Mouse (Mus musculus): Measurements from ENCODE around the gene Ubxn2a. TPM values are rescaled to one million over a fixed set of nuclear protein-coding genes. Genes with fewer than 3 reads are reported as not detected.
"Not testable (repeated sequence)": the region's sequence is repeated elsewhere in the genome, so short reads cannot be mapped to it uniquely, and the experiment has no call there.

Gene Ubxn2a
- total and polyA plus RNA-seq, 3 experiments = 22.6 to 75.5 (median 58.3) TPM

GRCm38 (mm10) chr12:4917805-4918591 is 10.5 kb upstream of the Ubxn2a start:
- Histone ChIP-seq H3K27me3 (ENCODE audit: insufficient read depth, low read length) (no peaks in the 10 kb centered on the region), H3K4me3 (ENCODE audit: low read depth, low read length) (peak overlapping the region; percentile 93), H3K9me3 (replicated peaks) (no peaks in the 10 kb centered on the region), H3K4me1 (ENCODE audit: insufficient read depth, low read depth, low read length) (peaks cover 25% of the 10 kb centered on the region), H3K36me3 (replicated peaks) (peaks cover 5% of the 10 kb centered on the region)
- DNase-seq (ENCODE audit: low spot score) = peak; percentile 16
- TF ChIP-seq CTCF (IDR thresholded peaks at IDR 0.05; ENCODE audit: low read depth, low read length) = no peak
- peak; percentile 47; the same call in 1 of the 2 replicates for ATAC-seq (ENCODE audit: extremely low read depth, insufficient number of reproducible peaks, low FRiP score, poor library complexity, severe bottlenecking)

- Histone ChIP-seq H3K9me3 (replicated peaks) (no peaks in the 10 kb centered on the region), H3K4me1 (ENCODE audit: insufficient read depth, low read depth, low read length) (peaks cover 20% of the 10 kb centered on the region), H3K4me3 (ENCODE audit: low read depth, low read length) (peak within 1 kb of the TSS; percentile 93), H3K27me3 (ENCODE audit: insufficient read depth, low read length) (no peaks in the 10 kb centered on the region), H3K36me3 (replicated peaks) (peaks cover 2% of the 10 kb centered on the region)
- ATAC-seq (ENCODE audit: extremely low read depth, insufficient number of reproducible peaks, low FRiP score, poor library complexity, severe bottlenecking) = peak; percentile 85
- TF ChIP-seq GATA1 (IDR thresholded peaks at IDR 0.05; ENCODE audit: borderline replicate concordance, low read length) (no peak), CTCF (IDR thresholded peaks at IDR 0.05; ENCODE audit: low read depth, low read length) (peak; percentile 79), GATA2 (IDR thresholded peaks at IDR 0.05; ENCODE audit: borderline replicate concordance, low read depth, low read length) (no peak), POLR2AphosphoS5 (IDR thresholded peaks at IDR 0.05; ENCODE audit: insufficient replicate concordance, low read depth, low read length) (no peak), TAL1 (conservative IDR thresholded peaks at IDR 0.05; ENCODE audit: low read depth, low read length) (no peak)
- peak; percentile 75 for DNase-seq (ENCODE audit: low spot score)
These were observed 9.7 kb upstream of the Ubxn2a start, which contains the start of gene Atad2b for GRCm38 (mm10) chr12:4916994-4917804. Atad2b (plus strand) TSS chr12:4917353.

DNA sequence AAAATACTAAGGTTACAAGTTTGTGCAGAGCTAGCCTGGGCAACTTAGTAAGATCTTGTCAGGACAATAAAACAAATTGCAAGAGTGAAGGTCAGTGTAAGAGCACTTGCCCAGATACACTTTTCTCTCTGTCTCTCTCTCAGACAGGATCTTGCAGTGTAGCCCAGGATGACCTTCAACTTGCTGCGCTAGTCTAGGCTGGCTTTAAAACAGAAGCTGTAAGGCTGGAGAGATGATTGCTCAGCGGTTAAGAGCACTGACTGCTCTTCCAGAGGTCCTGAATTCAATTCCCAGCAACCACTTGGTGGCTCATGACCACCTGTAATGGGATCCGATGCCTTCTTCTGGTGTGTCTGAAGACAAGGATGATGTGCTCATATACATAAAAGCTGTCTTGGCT is 7.4 kb upstream of the Ubxn2a start:
- no peak overlapping the region for H3K4me3 ChIP-seq (ENCODE audit: low read depth, low read length)
- TF ChIP-seq GATA2 (IDR thresholded peaks at IDR 0.05; ENCODE audit: borderline replicate concordance, low read depth, low read length) (no peak), CTCF (IDR thresholded peaks at IDR 0.05; ENCODE audit: low read depth, low read length) (no peak), POLR2AphosphoS5 (IDR thresholded peaks at IDR 0.05; ENCODE audit: insufficient replicate concordance, low read depth, low read length) (no peak), GATA1 (IDR thresholded peaks at IDR 0.05; ENCODE audit: borderline replicate concordance, low read length) (no peak), TAL1 (conservative IDR thresholded peaks at IDR 0.05; ENCODE audit: low read depth, low read length) (no peak)
- no peaks in the 10 kb centered on the region for H3K9me3 ChIP-seq (replicated peaks)
- ATAC-seq (ENCODE audit: extremely low read depth, insufficient number of reproducible peaks, low FRiP score, poor library complexity, severe bottlenecking) (no peak), DNase-seq (ENCODE audit: low spot score) (no peak)
- H3K27me3 ChIP-seq (ENCODE audit: insufficient read depth, low read length) = no peaks in the 10 kb centered on the region
- H3K4me1 ChIP-seq (ENCODE audit: insufficient read depth, low read depth, low read length) = peaks cover 13% of the 10 kb centered on the region
- H3K36me3 ChIP-seq (replicated peaks) = no peaks in the 10 kb centered on the region

- peaks cover 10% of the 10 kb centered on the region for H3K4me1 ChIP-seq (ENCODE audit: insufficient read depth, low read depth, low read length)
- ATAC-seq (ENCODE audit: extremely low read depth, insufficient number of reproducible peaks, low FRiP score, poor library complexity, severe bottlenecking) (no peak), DNase-seq (ENCODE audit: low spot score) (no peak)
- TF ChIP-seq TAL1 (conservative IDR thresholded peaks at IDR 0.05; ENCODE audit: low read depth, low read length) (no peak), GATA1 (IDR thresholded peaks at IDR 0.05; ENCODE audit: borderline replicate concordance, low read length) (no peak), GATA2 (IDR thresholded peaks at IDR 0.05; ENCODE audit: borderline replicate concordance, low read depth, low read length) (no peak), POLR2AphosphoS5 (IDR thresholded peaks at IDR 0.05; ENCODE audit: insufficient replicate concordance, low read depth, low read length) (no peak), CTCF (IDR thresholded peaks at IDR 0.05; ENCODE audit: low read depth, low read length) (no peak)
- H3K4me3 ChIP-seq (ENCODE audit: low read depth, low read length) = no peak overlapping the region
- no peaks in the 10 kb centered on the region for H3K36me3 ChIP-seq (replicated peaks)
- H3K27me3 ChIP-seq (ENCODE audit: insufficient read depth, low read length) = no peaks in the 10 kb centered on the region
- no peaks in the 10 kb centered on the region for H3K9me3 ChIP-seq (replicated peaks)
These were observed 6.9 kb upstream of the Ubxn2a start for GRCm38 (mm10) chr12:4914441-4914840.

GRCm38 (mm10) chr12:4911716-4912115 is 4.2 kb upstream of the Ubxn2a start:
- H3K4me1 ChIP-seq (ENCODE audit: insufficient read depth, low read depth, low read length) = peaks cover 12% of the 10 kb centered on the region
- no peak for TF ChIP-seq GATA1 (IDR thresholded peaks at IDR 0.05; ENCODE audit: borderline replicate concordance, low read length)
- no peak for TF ChIP-seq TAL1 (conservative IDR thresholded peaks at IDR 0.05; ENCODE audit: low read depth, low read length)
- TF ChIP-seq GATA2 (IDR thresholded peaks at IDR 0.05; ENCODE audit: borderline replicate concordance, low read depth, low read length) = no peak
- no peak for TF ChIP-seq POLR2AphosphoS5 (IDR thresholded peaks at IDR 0.05; ENCODE audit: insufficient replicate concordance, low read depth, low read length)
- no peak for TF ChIP-seq CTCF (IDR thresholded peaks at IDR 0.05; ENCODE audit: low read depth, low read length)
- H3K9me3 ChIP-seq (replicated peaks) = no peaks in the 10 kb centered on the region
- no peaks in the 10 kb centered on the region for H3K36me3 ChIP-seq (replicated peaks)
- H3K27me3 ChIP-seq (ENCODE audit: insufficient read depth, low read length) = no peaks in the 10 kb centered on the region
- no peak for ATAC-seq (ENCODE audit: extremely low read depth, insufficient number of reproducible peaks, low FRiP score, poor library complexity, severe bottlenecking)
- no peak overlapping the region for H3K4me3 ChIP-seq (ENCODE audit: low read depth, low read length)
- DNase-seq (ENCODE audit: low spot score) = no peak

DNA sequence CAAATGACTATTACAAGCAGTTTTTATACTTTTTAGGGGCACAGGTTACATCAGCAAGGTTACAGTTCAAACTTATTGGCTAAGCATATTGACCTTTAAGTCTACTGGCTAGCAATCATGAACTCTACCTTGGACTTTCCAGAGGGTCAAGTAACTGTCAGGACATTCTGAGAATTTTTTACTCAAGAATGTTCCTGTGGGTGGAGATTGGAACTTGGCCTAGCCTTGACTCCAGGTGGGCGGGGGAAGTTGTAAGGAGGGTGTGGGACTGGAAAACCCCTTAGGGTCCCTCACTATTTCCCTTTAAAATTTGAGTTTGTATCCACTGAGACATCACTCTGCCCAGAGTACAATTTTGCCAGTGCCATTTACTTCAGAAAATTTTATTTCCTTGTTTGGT is 3.0 kb upstream of the Ubxn2a start:
- H3K9me3 ChIP-seq (replicated peaks); DNase-seq (ENCODE audit: low spot score); H3K36me3 ChIP-seq (replicated peaks); ATAC-seq (ENCODE audit: extremely low read depth, insufficient number of reproducible peaks, low FRiP score, poor library complexity, severe bottlenecking); H3K4me3 ChIP-seq (ENCODE audit: low read depth, low read length); H3K27me3 ChIP-seq (ENCODE audit: insufficient read depth, low read length): not testable (repeated sequence)
- peaks cover 17% of the 10 kb centered on the region for H3K4me1 ChIP-seq (ENCODE audit: insufficient read depth, low read depth, low read length)

Data from G1E (cell line).